Mouse (Mus musculus) heart, postnatal 0 days (tissue): Measurements from ENCODE around the gene Klrb1c.

Source experiments
- CTCF ChIP-seq: IDR thresholded peaks from 2 replicates; pipeline ENCODE4 v1.5.1; 2016; ENCODE audit warnings: antibody characterized with exemption, control low read depth, low read depth
- EP300 ChIP-seq: IDR thresholded peaks from 2 replicates; pipeline ENCODE4 v1.6.1; 2016; ENCODE audit warnings: antibody characterized with exemption, low read depth

DNA sequence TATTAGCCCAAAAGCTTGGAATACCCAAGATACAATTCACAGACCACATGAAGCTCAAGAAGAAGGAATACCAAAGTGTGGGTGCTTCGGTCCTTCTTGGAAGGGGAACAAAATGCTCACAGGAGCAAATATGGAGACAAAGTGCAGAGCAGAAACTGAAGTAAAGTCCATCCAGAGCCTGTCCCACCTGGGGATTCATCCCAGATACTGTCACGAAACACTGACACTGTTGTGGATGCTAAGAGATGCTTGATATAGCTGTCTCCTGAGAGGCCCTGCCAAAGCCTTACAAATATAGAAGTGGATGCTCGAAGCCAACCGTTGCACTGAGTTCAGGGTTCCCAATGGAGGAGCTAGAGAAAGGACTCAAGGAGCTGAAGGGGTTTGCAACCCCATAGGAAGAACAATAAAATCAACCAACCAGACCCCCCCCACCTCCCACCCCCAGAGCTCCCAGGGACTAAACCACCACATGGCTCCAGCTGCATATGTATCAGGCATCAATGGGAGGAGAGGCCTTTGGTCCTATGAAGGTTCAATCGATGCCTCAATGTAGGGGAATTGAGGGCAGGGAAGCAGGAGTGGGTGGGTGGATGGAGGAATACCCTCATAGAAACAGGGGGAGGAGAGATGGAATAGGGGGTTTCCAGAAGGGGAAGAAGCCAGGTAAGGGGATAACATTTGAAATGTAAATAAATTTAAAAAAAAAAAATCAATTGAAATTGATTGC, 29.6 kb downstream of the Klrb1c start:
- TF ChIP-seq EP300 (no peak), CTCF (no peak)
